Comparison of ENCODE assay signal across 8 mouse cellular contexts in the genomic region with DNA sequence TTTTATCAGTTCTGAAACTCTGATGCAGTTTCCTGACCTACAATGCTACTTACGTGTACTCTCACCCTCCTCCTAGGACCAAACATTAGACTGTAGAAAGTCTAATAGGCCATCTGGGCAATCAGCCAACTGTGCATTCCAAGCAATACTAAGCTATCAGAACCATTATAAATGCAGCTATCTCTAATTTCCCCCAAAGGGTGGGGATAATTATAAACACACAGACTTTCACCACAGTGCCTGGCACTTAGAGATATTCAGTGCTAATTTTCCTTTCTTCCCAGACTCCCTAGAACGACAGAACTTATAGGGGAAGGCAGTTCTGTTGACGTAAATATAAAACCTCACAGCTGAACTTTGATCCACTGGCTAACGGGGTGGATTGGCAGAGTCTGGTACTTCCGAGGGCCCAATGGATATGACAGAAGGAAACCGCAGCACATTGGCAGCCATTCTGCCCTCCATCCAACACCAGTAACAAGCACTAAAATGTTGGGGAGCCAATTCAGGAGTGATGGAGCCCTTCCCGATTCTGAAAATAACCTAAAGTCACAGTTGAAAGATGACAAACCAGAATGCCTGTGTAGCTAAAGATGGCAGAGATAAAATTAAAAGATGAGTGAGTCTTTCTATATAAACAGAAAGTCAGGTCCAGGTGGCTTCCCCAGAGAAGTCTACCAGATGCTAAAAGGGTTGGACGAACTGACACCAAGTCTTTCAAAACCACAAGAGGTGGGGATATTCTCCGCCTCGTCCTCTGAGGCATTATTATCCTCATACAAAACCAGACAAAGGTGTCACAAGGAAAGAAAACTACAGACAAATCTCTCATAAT. TPM values are rescaled to one million over a fixed set of nuclear protein-coding genes. Genes with fewer than 3 reads are reported as not detected.
A peak's percentile ranks its signal among the peaks of the same experiment; 100 is the strongest.
DNase-seq lines count a peak whose midpoint lies in the region; ATAC-seq lines count a peak whose summit lies in the region.

No protein-coding gene starts in this region.

- peak overlapping the region; percentile 56 for H3K4me2 ChIP-seq in heart, embryonic 14.5 days (ENCODE audit: low read length)
- peak overlapping the region; percentile 26; the same call in 1 of the 2 replicates for H3K4me2 ChIP-seq in limb, embryonic 13.5 days (replicated peaks)
- H3K4me2 ChIP-seq in stomach, embryonic 15.5 days = peak overlapping the region; percentile 31; the same call in 1 of the 2 replicates

- H3K4me1 ChIP-seq in megakaryocyte, embryonic 14.5 days = peaks cover 94% of the 10 kb centered on the region
- peaks cover 35 to 77% of the 10 kb centered on the region in 2 experiments for H3K4me1 ChIP-seq in heart, embryonic 14.5 days (ENCODE audit: control insufficient read depth in 2 of 2, insufficient read depth in 2 of 2, low read length in 2 of 2)
- H3K4me1 ChIP-seq in limb, embryonic 13.5 days = peaks cover 26% of the 10 kb centered on the region
- peaks cover 23% of the 10 kb centered on the region for H3K4me1 ChIP-seq in stomach, embryonic 15.5 days

- 23% methylated on average over 10 of the region's 10 CpGs for WGBS in heart, embryonic 14.5 days
- WGBS in limb, embryonic 13.5 days = 42% methylated on average over 10 of the region's 10 CpGs
- 28% methylated on average over 10 of the region's 10 CpGs for WGBS in stomach, embryonic 15.5 days

- H3K9ac ChIP-seq in heart, embryonic 14.5 days (ENCODE audit: low read length) = peak overlapping the region; percentile 50; the same call in 1 of the 2 replicates
- no peak overlapping the region for H3K9ac ChIP-seq in limb, embryonic 13.5 days
- H3K9ac ChIP-seq in stomach, embryonic 15.5 days = no peak overlapping the region

- no peaks in the 10 kb centered on the region for H3K9me3 ChIP-seq in megakaryocyte, embryonic 14.5 days
- H3K9me3 ChIP-seq in heart, embryonic 14.5 days (ENCODE audit: control insufficient read depth, low read length) = no peaks in the 10 kb centered on the region
- no peaks in the 10 kb centered on the region for H3K9me3 ChIP-seq in limb, embryonic 13.5 days
- H3K9me3 ChIP-seq in stomach, embryonic 15.5 days = no peaks in the 10 kb centered on the region

- H3K4me3 ChIP-seq in megakaryocyte, embryonic 14.5 days (replicated peaks) = peak overlapping the region; percentile 28
- no peak overlapping the region for H3K4me3 ChIP-seq in heart, embryonic 14.5 days (ENCODE audit: control insufficient read depth in 1 of 2, insufficient read depth in 1 of 2, low read depth in 1 of 2, low read length in 2 of 2)
- H3K4me3 ChIP-seq in limb, embryonic 13.5 days = no peak overlapping the region
- H3K4me3 ChIP-seq in stomach, embryonic 15.5 days (replicated peaks) = no peak overlapping the region

- peak; percentile 55 for DNase-seq in adrenal gland, postnatal 25 days
- DNase-seq in embryo, embryonic 10 days (ENCODE audit: low spot score) = no peak
- no peak for DNase-seq in layer of hippocampus, adult 18-20 months (ENCODE audit: low spot score in 2 of 2)

- peaks cover 84% of the 10 kb centered on the region for H3K36me3 ChIP-seq in megakaryocyte, embryonic 14.5 days (replicated peaks; ENCODE audit: low read length)
- H3K36me3 ChIP-seq in heart, embryonic 14.5 days (ENCODE audit: control insufficient read depth, insufficient read depth, low read length) = peaks cover 4% of the 10 kb centered on the region; the same call in 1 of the 2 replicates
- no peaks in the 10 kb centered on the region for H3K36me3 ChIP-seq in limb, embryonic 13.5 days
- H3K36me3 ChIP-seq in stomach, embryonic 15.5 days = no peaks in the 10 kb centered on the region

- H3K27ac ChIP-seq in heart, embryonic 14.5 days (replicated peaks in 1 of 2; ENCODE audit: control insufficient read depth in 1 of 2, insufficient read depth in 1 of 2, low read depth in 2 of 2, low read length in 2 of 2) = peak overlapping the region; percentile 92 to 94
- peak overlapping the region; percentile 48; the same call in 1 of the 2 replicates for H3K27ac ChIP-seq in limb, embryonic 13.5 days
- peak overlapping the region; percentile 77 for H3K27ac ChIP-seq in stomach, embryonic 15.5 days

- ATAC-seq in megakaryocyte, adult 5-6 weeks (ENCODE audit: poor library complexity, severe bottlenecking) = no peak
- ATAC-seq in heart, embryonic 14.5 days (ENCODE audit: insufficient number of reproducible peaks, insufficient read depth, low FRiP score, low read depth) = peak; percentile 84
- peak; percentile 78; the same call in 1 of the 2 replicates for ATAC-seq in limb, embryonic 13.5 days (ENCODE audit: low FRiP score, low read depth)
- peak; percentile 88 for ATAC-seq in stomach, embryonic 15.5 days (ENCODE audit: insufficient read depth, low FRiP score, low read depth)

- H3K27me3 ChIP-seq in megakaryocyte, embryonic 14.5 days (replicated peaks) = no peaks in the 10 kb centered on the region
- H3K27me3 ChIP-seq in heart, embryonic 14.5 days (ENCODE audit: control insufficient read depth, insufficient read depth, low read length) = no peaks in the 10 kb centered on the region
- H3K27me3 ChIP-seq in limb, embryonic 13.5 days = no peaks in the 10 kb centered on the region
- no peaks in the 10 kb centered on the region for H3K27me3 ChIP-seq in stomach, embryonic 15.5 days (replicated peaks)

RNA-seq across cellular contexts. Expression of a gene that starts 16.1 kb away (rescaled TPM):
- polyA plus RNA-seq in megakaryocyte, embryonic 14.5 days (2012; ENCODE audit: insufficient read depth, low replicate concordance) = 43.8 and 101 TPM in 2 replicates
- 75.4 and 79.4 TPM in 2 replicates for total RNA-seq in megakaryocyte, adult 5-6 weeks (2015)
- 46.4 and 57.4 TPM in 2 replicates for total RNA-seq in megakaryocyte, adult 5-6 weeks (2017)
- 70.1 and 91.5 TPM in 2 replicates for total RNA-seq in adrenal gland, postnatal 25 days (2021)
- polyA plus RNA-seq in heart, embryonic 14.5 days (2014; fragmentation: Nextera tagmentation; extraction: Ambion mirVana) = 58.5 and 60.6 TPM in 2 replicates
- polyA plus RNA-seq in limb, embryonic 13.5 days (2015; fragmentation: Nextera tagmentation; extraction: Ambion mirVana) = 40.5 and 41.2 TPM in 2 replicates
- polyA plus RNA-seq in stomach, embryonic 15.5 days (2015; fragmentation: Nextera tagmentation; extraction: Ambion mirVana) = 47.2 and 47.8 TPM in 2 replicates
- 1 to 10 TPM; 7.0 to 7.6 TPM for total RNA-seq in layer of hippocampus, adult 18-20 months (2021)
